In the genomic region with DNA sequence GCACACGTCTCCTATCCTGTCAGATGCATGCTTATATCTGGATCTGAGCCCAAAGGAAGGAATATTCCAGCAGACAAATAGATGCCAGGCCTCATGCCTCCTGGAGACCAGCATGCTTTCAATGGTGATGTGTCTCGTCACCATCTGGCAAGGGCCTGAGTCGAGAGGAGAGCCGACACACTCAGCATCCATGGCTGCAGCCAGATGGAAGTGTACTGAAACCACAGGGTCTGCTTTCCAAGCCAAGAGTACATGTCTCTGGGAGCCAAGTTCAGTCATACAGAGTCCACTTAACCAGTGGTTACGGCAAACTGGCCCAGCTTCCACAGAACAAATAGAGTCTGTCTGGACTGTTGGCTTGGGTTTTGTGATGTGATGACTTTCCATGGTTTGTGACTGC, we compare ENCODE assay signal across 9 mouse cellular contexts.
DNase-seq lines count a peak whose midpoint lies in the region; ATAC-seq lines count a peak whose summit lies in the region.
"Had no signal": no experiment of that assay in that cellular context is flagged by ENCODE, and none has a peak within 500 bp of the region (broad histone marks: within the 10 kb centered on the region; RNA-seq: fewer than 3 reads in every experiment).

No protein-coding gene starts in this region.

- ATAC-seq in CD4-positive, CD25-positive, alpha-beta regulatory T cell, adult 4 months, result no peak

- peak; percentile 12 for DNase-seq in lung, postnatal 36 days
- no peak for DNase-seq in lung, postnatal 4 days
- peak; percentile 83 to 85 for DNase-seq in cerebellum, postnatal 14 days
- DNase-seq in gastrocnemius, postnatal 25 days, result peak; percentile 64
- peak; percentile 33 to 34 for DNase-seq in left cerebral cortex, adult 18-20 months (ENCODE audit: low spot score in 2 of 2)
- DNase-seq in retina, embryonic 14.5 days (ENCODE audit: low spot score), result no peak
- DNase-seq in adipocyte (ENCODE audit: low spot score), result no peak
- DNase-seq: thymus, postnatal 36 days had no signal

Comparison
In these comparisons a context has a peak if more than half of its experiments do, and no peak if none do; other contexts are left out.
1. DNase-seq: peak in lung, postnatal 36 days (single experiment), cerebellum, postnatal 14 days (2 of 2), gastrocnemius, postnatal 25 days (single experiment) and left cerebral cortex, adult 18-20 months (2 of 2); none in lung, postnatal 4 days (0 of 2), retina, embryonic 14.5 days (single experiment) and adipocyte (single experiment).